15 mouse cellular contexts compared by ENCODE assay signal in genomic region chr7:111738456-111739370, GRCm38 (mm10). TPM values are rescaled to one million over a fixed set of nuclear protein-coding genes. Genes with fewer than 3 reads are reported as not detected.
A peak's percentile ranks its signal among the peaks of the same experiment; 100 is the strongest.
DNase-seq lines count a peak whose midpoint lies in the region; ATAC-seq and TF ChIP-seq lines count a peak whose summit lies in the region.
"Had no signal": no experiment of that assay in that cellular context is flagged by ENCODE, and none has a peak within 500 bp of the region (broad histone marks: within the 10 kb centered on the region; RNA-seq: fewer than 3 reads in every experiment).

No protein-coding gene starts in this region.

- peak; percentile 38 for DNase-seq in adrenal gland, postnatal 14 days
- no peak for DNase-seq in adrenal gland, postnatal 4 days (ENCODE audit: low spot score in 2 of 2)
- no peak for DNase-seq in heart, postnatal 25 days (ENCODE audit: low spot score)
- no peak for DNase-seq in left cerebral cortex, adult 2 months (ENCODE audit: extremely low spot score in 1 of 2, low spot score in 2 of 2)
- DNase-seq in left cerebral cortex, postnatal 25 days (ENCODE audit: low spot score in 2 of 2): no peak
- no peak for DNase-seq in ovary, postnatal 36 days (ENCODE audit: low spot score)
- DNase-seq: right cerebral cortex, postnatal 25 days; thymus, postnatal 36 days had no signal

- no peaks in the 10 kb centered on the region for H3K36me3 ChIP-seq in heart, embryonic 16.5 days (ENCODE audit: control insufficient read depth, insufficient read depth)
- H3K36me3 ChIP-seq in hindbrain, embryonic 12.5 days: no peaks in the 10 kb centered on the region
- H3K36me3 ChIP-seq: G1E; midbrain, embryonic 12.5 days had no signal

- no peaks in the 10 kb centered on the region for H3K27me3 ChIP-seq in heart, embryonic 16.5 days (ENCODE audit: control insufficient read depth, insufficient read depth, low read length)
- H3K27me3 ChIP-seq in hindbrain, embryonic 12.5 days: no peaks in the 10 kb centered on the region
- H3K27me3 ChIP-seq: midbrain, embryonic 12.5 days had no signal

- no peaks in the 10 kb centered on the region for H3K9me3 ChIP-seq in heart, embryonic 16.5 days (replicated peaks; ENCODE audit: control insufficient read depth, low read length)
- H3K9me3 ChIP-seq in hindbrain, embryonic 12.5 days (replicated peaks): no peaks in the 10 kb centered on the region
- H3K9me3 ChIP-seq: midbrain, embryonic 12.5 days had no signal

- intact Hi-C loops in heart, postnatal 25 days (cut with DNase I): loop anchor here (2.0 kb wide), 1 partner anchor 38 kb away; no protein-coding TSS in a partner anchor
- intact Hi-C loops in left cerebral cortex, adult 2 months (cut with DNase I): no loop called here
- intact Hi-C loops in left cerebral cortex, postnatal 25 days (cut with DNase I): no loop called here

- TF ChIP-seq CTCF in left cerebral cortex, adult 2 months (IDR thresholded peaks at IDR 0.05): no peak

- WGBS in heart, embryonic 16.5 days: 62% methylated on average over 10 of the region's 10 CpGs
- WGBS in hindbrain, embryonic 12.5 days: 59% methylated on average over 10 of the region's 10 CpGs

- H3K9ac ChIP-seq in heart, embryonic 16.5 days (ENCODE audit: low read length): peak overlapping the region; percentile 28
- no peak overlapping the region for H3K9ac ChIP-seq in hindbrain, embryonic 12.5 days
- H3K9ac ChIP-seq: liver, embryonic 14.5 days; midbrain, embryonic 12.5 days had no signal

- 0 out of 2 replicates have a peak overlapping the region, but pooled peaks have one; percentile 25 for H3K27ac ChIP-seq in heart, embryonic 16.5 days (ENCODE audit: low read length)
- peak overlapping the region; percentile 15 for H3K27ac ChIP-seq in left cerebral cortex, adult 2 months
- 0 out of 2 replicates have a peak overlapping the region, but pooled peaks have one; percentile 40 for H3K27ac ChIP-seq in hindbrain, embryonic 12.5 days
- H3K27ac ChIP-seq: liver, embryonic 14.5 days; midbrain, embryonic 12.5 days had no signal

- peaks cover 33% of the 10 kb centered on the region for H3K4me1 ChIP-seq in heart, embryonic 16.5 days (ENCODE audit: control insufficient read depth, insufficient read depth, low read length)
- H3K4me1 ChIP-seq in hindbrain, embryonic 12.5 days: peaks cover 24% of the 10 kb centered on the region

- H3K4me2 ChIP-seq in heart, embryonic 16.5 days (ENCODE audit: low read depth, low read length): no peak overlapping the region
- no peak overlapping the region for H3K4me2 ChIP-seq in hindbrain, embryonic 12.5 days (replicated peaks)
- H3K4me2 ChIP-seq: midbrain, embryonic 12.5 days had no signal

- no peak overlapping the region for H3K4me3 ChIP-seq in heart, embryonic 16.5 days (ENCODE audit: low read length)
- no peak overlapping the region for H3K4me3 ChIP-seq in left cerebral cortex, adult 2 months
- H3K4me3 ChIP-seq in hindbrain, embryonic 12.5 days: no peak overlapping the region
- H3K4me3 ChIP-seq: erythroblast, embryonic 14.5 days; midbrain, embryonic 12.5 days had no signal

- peak; percentile 38; the same call in 1 of the 2 replicates for ATAC-seq in heart, embryonic 16.5 days (replicated peaks; ENCODE audit: extremely low read depth, insufficient read depth, low FRiP score)
- ATAC-seq in hindbrain, embryonic 12.5 days (ENCODE audit: low FRiP score): peak; percentile 19; the same call in 1 of the 2 replicates

RNA-seq across cellular contexts. Expression of gene Galnt18, which starts 41.1 kb away (rescaled TPM):
- 18.4 and 24.1 TPM in 2 replicates for total RNA-seq in adrenal gland, postnatal 14 days (2021)
- 10 to 100 TPM; 27.9 to 33.5 TPM for total RNA-seq in adrenal gland, postnatal 4 days (2021)
- 19.2 and 21.9 TPM in 2 replicates for polyA plus RNA-seq in heart, embryonic 16.5 days (2015; fragmentation: Nextera tagmentation; extraction: Ambion mirVana)
- 10 to 100 TPM; 13.8 to 14.3 TPM for total RNA-seq in heart, postnatal 25 days (2021)
- total RNA-seq in left cerebral cortex, adult 2 months (2021): 10 to 100 TPM; 42.0 to 42.3 TPM
- total RNA-seq in left cerebral cortex, postnatal 25 days (2021): 10 to 100 TPM; 46.1 to 47.9 TPM
- polyA plus RNA-seq in hindbrain, embryonic 12.5 days (2016; fragmentation: Nextera tagmentation; extraction: Ambion mirVana): 7.5 and 8.0 TPM in 2 replicates
- total RNA-seq: common myeloid progenitor, adult 5-6 weeks; G1E had no signal
- polyA plus RNA-seq: erythroblast, embryonic 14.5 days; G1E had no signal
